Mouse (Mus musculus) granulocyte monocyte progenitor cell, adult 5-6 weeks (primary cell): ENCODE measurements around the gene Cyp2g1. TPM values are rescaled to one million over a fixed set of nuclear protein-coding genes. Genes with fewer than 3 reads are reported as not detected.
"Not testable (repeated sequence)": the region's sequence is repeated elsewhere in the genome, so short reads cannot be mapped to it uniquely, and the experiment has no call there.

Experiments used
- ATAC-seq: replicated peaks from 2 replicates; pipeline ENCODE4 v1.8.0; 2016; ENCODE audit warnings: mild to moderate bottlenecking, moderate TSS enrichment, inconsistent platforms; ENCODE audit not compliant: poor library complexity, severe bottlenecking
- total RNA-seq, 2 experiments: library from RNA; stranded (forward) in 1 of 2; stranded (reverse) in 1 of 2; fragments of 200-712, 200-1000 nt in 1 of 2; fragments of >200 nt in 1 of 2; fragmentation: Nextera tagmentation in 1 of 2; gene quantifications; 2 replicates each; pipeline ENCODE4 v1.2.3; 2014 to 2017

The Cyp2g1 gene
- total RNA-seq, 2 experiments from 2014 or later: not detected

- ATAC-seq: not testable (repeated sequence)
Measured at GRCm38 (mm10) chr7:26850063-26850462, 41.4 kb downstream of the Cyp2g1 start.

Other genes starting within 250 kb of the Cyp2g1 start
- gene Vmn1r185, start 190.4 kb upstream of the Cyp2g1 start, total RNA-seq (2014; fragmentation: Nextera tagmentation): not detected in 2 replicates
- gene Vmn1r185, start 190.4 kb upstream of the Cyp2g1 start, total RNA-seq (2017): not detected in 2 replicates
- gene Cyp2b23, start 122.5 kb upstream of the Cyp2g1 start, total RNA-seq (2014; fragmentation: Nextera tagmentation): not detected in 2 replicates
- not detected in 2 replicates for gene Cyp2b23, start 122.5 kb upstream of the Cyp2g1 start, total RNA-seq (2017)
- gene Cyp2b19, start 51.8 kb upstream of the Cyp2g1 start, total RNA-seq (2014; fragmentation: Nextera tagmentation): not detected in 2 replicates
- not detected in 2 replicates for gene Cyp2b19, start 51.8 kb upstream of the Cyp2g1 start, total RNA-seq (2017)
- gene Cyp2a5, start 26.4 kb downstream of the Cyp2g1 start, total RNA-seq (2014; fragmentation: Nextera tagmentation): not detected in 2 replicates
- not detected in 2 replicates for gene Cyp2a5, start 26.4 kb downstream of the Cyp2g1 start, total RNA-seq (2017)
- gene Cyp2a22, start 130.5 kb downstream of the Cyp2g1 start, total RNA-seq (2014; fragmentation: Nextera tagmentation): not detected in 2 replicates
- gene Cyp2a22, start 130.5 kb downstream of the Cyp2g1 start, total RNA-seq (2017): not detected in 2 replicates
- not detected in 2 replicates for gene Cyp2a12, start 220.2 kb downstream of the Cyp2g1 start, total RNA-seq (2014; fragmentation: Nextera tagmentation)
- gene Cyp2a12, start 220.2 kb downstream of the Cyp2g1 start, total RNA-seq (2017): not detected in 2 replicates